Mouse (Mus musculus) midbrain, embryonic 16.5 days (tissue): ENCODE measurements around the gene Zfp708. TPM values are rescaled to one million over a fixed set of nuclear protein-coding genes. Genes with fewer than 3 reads are reported as not detected.

Experiments used
- ATAC-seq: fragments of 200-750 bp; cut with Nextera tagmentation; 2 replicates; pipeline ENCODE4 v1.8.0; 2017; ENCODE audit warnings: moderate TSS enrichment
- H3K27ac ChIP-seq: fragments of 300-500 bp; sonication (generic); 2 replicates; pipeline ENCODE4 v1.5.1; 2014; ENCODE audit warnings: mild to moderate bottlenecking, low read length, mixed read lengths
- H3K27me3 ChIP-seq: fragments of 300-500 bp; sonication (generic); 2 replicates; pipeline ENCODE4 v1.6.1; 2014; ENCODE audit warnings: low read depth, low read length, mixed read lengths; ENCODE audit not compliant: control insufficient read depth, insufficient read depth
- H3K36me3 ChIP-seq: fragments of 300-500 bp; sonication (generic); 2 replicates; pipeline ENCODE4 v1.6.1; 2014; ENCODE audit warnings: mild to moderate bottlenecking, low read length, moderate library complexity, mixed read lengths; ENCODE audit not compliant: control insufficient read depth, insufficient read depth
- H3K4me1 ChIP-seq: fragments of 300-500 bp; sonication (generic); 2 replicates; pipeline ENCODE4 v1.6.1; 2014; ENCODE audit warnings: mild to moderate bottlenecking, low read length, mixed read lengths; ENCODE audit not compliant: control insufficient read depth, insufficient read depth
- H3K4me2 ChIP-seq: fragments of 300-500 bp; sonication (generic); 2 replicates; pipeline ENCODE4 v1.6.1; 2014; ENCODE audit warnings: mild to moderate bottlenecking, low read length, mixed read lengths
- H3K4me3 ChIP-seq: fragments of 300-500 bp; sonication (generic); 2 replicates; pipeline ENCODE4 v1.5.1; 2014; ENCODE audit warnings: low read depth, mild to moderate bottlenecking, low read length, moderate library complexity, mixed read lengths
- H3K9ac ChIP-seq: fragments of 300-500 bp; sonication (generic); 2 replicates; pipeline ENCODE4 v1.6.1; 2014; ENCODE audit warnings: low read depth, low read length, mixed read lengths
- H3K9me3 ChIP-seq: fragments of 300-500 bp; sonication (generic); replicated peaks from 2 replicates; pipeline ENCODE4 v1.6.1; 2014; ENCODE audit warnings: mild to moderate bottlenecking, low read length, mixed read lengths; ENCODE audit not compliant: control insufficient read depth, poor library complexity, severe bottlenecking
- WGBS: fragments of 180-500 bp; shearing (Covaris S2); extraction: QIAGEN DNeasy Blood & Tissue Kit; methylation state at CpG from one replicate; pipeline ENCODE4 v1.1.7; 2014; 5-methylcytosine and 5-hydroxymethylcytosine counted together
- polyA plus RNA-seq: library from polyadenylated mRNA; unstranded; fragments of >200 nt; fragmentation: Nextera tagmentation; extraction: Ambion mirVana; gene quantifications from 2 replicates; pipeline ENCODE4 v1.2.1, GENCODE M21; 2015

The Zfp708 gene
- polyA plus RNA-seq, 1 experiment from 2014 or later, result 9.9 TPM

- Histone ChIP-seq H3K27me3 (no peaks in the 10 kb centered on the region), H3K4me1 (peaks cover 8% of the 10 kb centered on the region), H3K9ac (peak within 1 kb of the TSS; percentile 75), H3K9me3 (peaks cover 7% of the 10 kb centered on the region; the same call in 1 of the 2 replicates), H3K4me2 (peak within 1 kb of the TSS; percentile 67), H3K36me3 (peaks cover 3% of the 10 kb centered on the region; the same call in 1 of the 2 replicates), H3K27ac (peak within 1 kb of the TSS; percentile 72), H3K4me3 (peak within 1 kb of the TSS; percentile 63)
- WGBS, result under 1% methylated on average over 27 of the region's 27 CpGs
- ATAC-seq, result peak; percentile 97
Measured at GRCm38 (mm10) chr13:67060786-67061358, 36.9 kb downstream of the Zfp708 start, which contains the start of gene Zfp712. Gene Zfp712 (minus strand): TSS chr13:67061170.

GRCm38 (mm10) chr13:67060161-67060785, 37.5 kb downstream of the Zfp708 start:
- Histone ChIP-seq H3K27ac (peak overlapping the region; percentile 72), H3K4me3 (peak overlapping the region; percentile 63), H3K9me3 (peaks cover 10% of the 10 kb centered on the region; the same call in 1 of the 2 replicates), H3K4me1 (peaks cover 8% of the 10 kb centered on the region), H3K27me3 (no peaks in the 10 kb centered on the region), H3K4me2 (peak overlapping the region; percentile 56), H3K36me3 (no peaks in the 10 kb centered on the region), H3K9ac (peak overlapping the region; percentile 75)
- WGBS, result 3% methylated on average over 12 of the region's 12 CpGs
- ATAC-seq, result peak; percentile 77

Other genes with a start within 250 kb of the Zfp708 start
- gene Gm10767, start 193.1 kb downstream of the Zfp708 start, polyA plus RNA-seq, result 4.1 TPM in 2 replicates
- gene Zfp712, start 36.8 kb downstream of the Zfp708 start, polyA plus RNA-seq, result 7.8 and 7.9 TPM in 2 replicates
- 0.95 and 1.5 TPM in 2 replicates for gene Gm28557, start 10.6 kb upstream of the Zfp708 start, polyA plus RNA-seq
- gene Rslcan18, start 18.3 kb upstream of the Zfp708 start, polyA plus RNA-seq, result not detected in 2 replicates
- 4.5 and 4.9 TPM in 2 replicates for gene Zfp759, start 23.7 kb upstream of the Zfp708 start, polyA plus RNA-seq
- gene Rsl1, start 75.2 kb upstream of the Zfp708 start, polyA plus RNA-seq, result 7.7 and 8.2 TPM in 2 replicates
- 2.3 and 2.9 TPM in 2 replicates for gene Zfp455, start 96.5 kb upstream of the Zfp708 start, polyA plus RNA-seq
- 5.8 and 6.9 TPM in 2 replicates for gene Zfp458, start 180.5 kb upstream of the Zfp708 start, polyA plus RNA-seq
- 0.97 and 1.2 TPM in 2 replicates for gene Zfp457, start 208.5 kb upstream of the Zfp708 start, polyA plus RNA-seq
- gene Zfp595, start 234.6 kb upstream of the Zfp708 start, polyA plus RNA-seq, result 1.6 and 1.9 TPM in 2 replicates